Mouse (Mus musculus) C2C12 (cell line): Measurements from ENCODE around the gene Cort. TPM values are rescaled to one million over a fixed set of nuclear protein-coding genes. Genes with fewer than 3 reads are reported as not detected.

Source experiments
- H3K27me3 ChIP-seq: one replicate; pipeline ENCODE4 v1.6.1; 2011; ENCODE audit not compliant: control insufficient read depth, insufficient read depth, insufficient read length
- H3K36me3 ChIP-seq: one replicate; pipeline ENCODE4 v1.6.1; 2011; ENCODE audit not compliant: control insufficient read depth, insufficient read depth
- H3K4me3 ChIP-seq: one replicate; pipeline ENCODE4 v1.5.1; 2011; ENCODE audit warnings: mild to moderate bottlenecking, control low read depth; ENCODE audit not compliant: poor library complexity, insufficient read depth, severe bottlenecking
- H3K79me2 ChIP-seq: one replicate; pipeline ENCODE4 v1.6.1; 2011; ENCODE audit not compliant: control insufficient read depth, insufficient read depth
- H3K79me3 ChIP-seq: one replicate; pipeline ENCODE4 v1.6.1; 2011; ENCODE audit warnings: low read depth, control low read depth
- H3ac ChIP-seq: one replicate; pipeline ENCODE3; 2011; ENCODE audit warnings: low read depth; ENCODE audit not compliant: control insufficient read depth, insufficient read length
- CEBPB ChIP-seq: IDR thresholded peaks from one replicate; pipeline ENCODE4 v1.6.1; 2011; ENCODE audit warnings: low read depth, mild to moderate bottlenecking, control low read depth, moderate library complexity
- CTCF ChIP-seq: IDR thresholded peaks from one replicate; pipeline ENCODE4 v1.5.1; 2011; ENCODE audit not compliant: control insufficient read depth, insufficient read depth, insufficient read length
- FOSL1 ChIP-seq: IDR thresholded peaks from one replicate; pipeline ENCODE4 v1.8.0; 2011; ENCODE audit warnings: mild to moderate bottlenecking, low read length; ENCODE audit not compliant: poor library complexity, insufficient read depth, severe bottlenecking
- MAX ChIP-seq: IDR thresholded peaks from one replicate; pipeline ENCODE4 v1.6.1; 2011; ENCODE audit warnings: mild to moderate bottlenecking, control low read depth
- MYOD1 ChIP-seq: IDR thresholded peaks from one replicate; pipeline ENCODE4 v1.6.1; 2011; ENCODE audit warnings: low read depth; ENCODE audit not compliant: control insufficient read depth, insufficient read length
- MYOG ChIP-seq: IDR thresholded peaks from one replicate; pipeline ENCODE4 v1.6.1; 2011; ENCODE audit not compliant: control insufficient read depth, insufficient read length; ENCODE audit errors: extremely low read depth
- USF1 ChIP-seq: IDR thresholded peaks from one replicate; pipeline ENCODE4 v1.6.1; 2011; ENCODE audit warnings: low read depth, mild to moderate bottlenecking, control low read depth, moderate library complexity
- polyA plus RNA-seq: library from polyadenylated mRNA; unstranded; fragments of >200 nt; fragmentation: generic; extraction: Trizol; gene quantifications from one replicate; pipeline ENCODE4 v1.2.1, GENCODE M21; 2012; ENCODE audit warnings: missing spikeins

Cort gene
- polyA plus RNA-seq, 1 experiment, result 0.20 TPM

GRCm38 (mm10) chr4:149159891-149160290 is 33.3 kb upstream of the Cort start:
- TF ChIP-seq USF1 (no peak), FOSL1 (no peak), CEBPB (no peak), MAX (no peak), CTCF (no peak), MYOG (no peak), MYOD1 (no peak)
- peaks cover 99% of the 10 kb centered on the region for H3K36me3 ChIP-seq
- H3K79me3 ChIP-seq, result peaks cover 47% of the 10 kb centered on the region
- no peaks in the 10 kb centered on the region for H3K27me3 ChIP-seq
- H3K79me2 ChIP-seq, result peaks cover 51% of the 10 kb centered on the region
- H3K4me3 ChIP-seq, result no peak overlapping the region
- H3ac ChIP-seq, result no peak overlapping the region

- Histone ChIP-seq H3K79me2 (peaks cover 44% of the 10 kb centered on the region), H3K27me3 (no peaks in the 10 kb centered on the region), H3ac (no peak overlapping the region), H3K4me3 (no peak overlapping the region), H3K36me3 (peaks cover 99% of the 10 kb centered on the region), H3K79me3 (peaks cover 40% of the 10 kb centered on the region)
- TF ChIP-seq CTCF (no peak), MYOD1 (no peak), USF1 (no peak), CEBPB (no peak), MYOG (no peak), FOSL1 (no peak), MAX (no peak)
Measured at GRCm38 (mm10) chr4:149159203-149159602, 32.6 kb upstream of the Cort start.

GRCm38 (mm10) chr4:149157415-149157973 is 30.9 kb upstream of the Cort start:
- H3ac ChIP-seq, result no peak overlapping the region
- peaks cover 99% of the 10 kb centered on the region for H3K36me3 ChIP-seq
- no peak for TF ChIP-seq USF1
- TF ChIP-seq MYOG, result no peak
- TF ChIP-seq CTCF, result no peak
- no peak for TF ChIP-seq MYOD1
- TF ChIP-seq CEBPB, result no peak
- TF ChIP-seq FOSL1, result no peak
- no peak for TF ChIP-seq MAX
- H3K79me3 ChIP-seq, result peaks cover 23% of the 10 kb centered on the region
- H3K27me3 ChIP-seq, result no peaks in the 10 kb centered on the region
- H3K79me2 ChIP-seq, result peaks cover 27% of the 10 kb centered on the region
- no peak overlapping the region for H3K4me3 ChIP-seq

- Histone ChIP-seq H3ac (no peak overlapping the region), H3K79me3 (peaks cover 12% of the 10 kb centered on the region), H3K27me3 (no peaks in the 10 kb centered on the region), H3K4me3 (no peak overlapping the region), H3K79me2 (peaks cover 12% of the 10 kb centered on the region), H3K36me3 (peaks cover 97% of the 10 kb centered on the region)
- TF ChIP-seq CTCF (no peak), MYOG (no peak), MAX (no peak), FOSL1 (no peak)
Measured at GRCm38 (mm10) chr4:149155711-149156110, 29.1 kb upstream of the Cort start.

- peaks cover 97% of the 10 kb centered on the region for H3K36me3 ChIP-seq
- TF ChIP-seq CTCF (no peak), MAX (no peak), MYOG (no peak), FOSL1 (no peak), MYOD1 (no peak), USF1 (no peak), CEBPB (no peak)
Measured at GRCm38 (mm10) chr4:149154859-149155258, 28.3 kb upstream of the Cort start.

GRCm38 (mm10) chr4:149150721-149151120 is 24.2 kb upstream of the Cort start:
- H3K79me3 ChIP-seq, result no peaks in the 10 kb centered on the region

More at GRCm38 (mm10) chr4:149154859-149155258, 28.3 kb upstream of the Cort start:
- Histone ChIP-seq H3K79me2 (peaks cover 12% of the 10 kb centered on the region), H3K79me3 (peaks cover 8% of the 10 kb centered on the region), H3K27me3 (no peaks in the 10 kb centered on the region), H3K4me3 (no peak overlapping the region), H3ac (no peak overlapping the region)

More at GRCm38 (mm10) chr4:149150721-149151120, 24.2 kb upstream of the Cort start:
- H3K36me3 ChIP-seq, result peaks cover 64% of the 10 kb centered on the region
- no peak overlapping the region for H3K4me3 ChIP-seq
- H3ac ChIP-seq, result no peak overlapping the region
- H3K79me2 ChIP-seq, result no peaks in the 10 kb centered on the region
- TF ChIP-seq MYOD1 (no peak), MYOG (no peak), CEBPB (no peak), USF1 (no peak), MAX (no peak), FOSL1 (no peak)
- no peaks in the 10 kb centered on the region for H3K27me3 ChIP-seq
